Mouse (Mus musculus): Measurements from ENCODE around the gene Dydc1.
"Not testable (repeated sequence)": the region's sequence is repeated elsewhere in the genome, so short reads cannot be mapped to it uniquely, and the experiment has no call there.

The Dydc1 gene

DNA sequence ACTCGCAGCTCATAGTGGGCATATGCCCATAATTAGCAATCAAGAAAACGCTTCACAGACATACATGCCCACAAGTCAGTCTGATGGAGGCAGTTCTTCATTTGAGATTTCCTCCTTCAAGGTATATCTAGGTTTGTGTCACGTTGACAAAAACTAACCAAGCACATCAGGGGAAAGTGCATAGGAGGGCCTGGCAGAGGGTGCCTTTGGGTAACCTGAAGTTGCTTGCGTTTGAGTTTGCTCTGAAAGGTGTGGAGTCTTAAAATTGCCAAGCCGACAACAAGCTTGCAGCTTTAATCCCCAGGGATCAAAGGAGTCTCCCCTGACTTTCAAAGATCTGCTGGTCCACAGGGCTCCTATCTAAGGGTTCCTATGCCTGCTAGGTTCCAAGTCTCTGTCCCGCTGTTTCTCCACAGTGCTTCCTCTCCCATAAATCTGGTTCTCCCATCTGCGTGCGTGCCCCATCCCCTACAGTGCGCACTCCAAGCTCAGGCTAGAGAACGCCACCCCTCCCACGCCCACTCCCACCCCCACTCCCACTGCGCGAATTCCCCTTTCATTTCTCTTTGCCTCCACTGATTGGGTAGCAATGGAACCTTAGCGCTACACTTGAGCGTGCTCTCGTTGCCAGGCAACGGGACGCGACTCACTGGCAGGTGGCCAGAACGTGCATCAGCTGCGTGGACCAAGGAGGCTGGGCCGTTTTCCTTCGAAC lies at the start of gene Dydc1:
Dydc1 (plus strand) TSS at position 683 of the 715 bp plus-strand sequence.
- DNase-seq = peak; percentile 3 to 12

DNA sequence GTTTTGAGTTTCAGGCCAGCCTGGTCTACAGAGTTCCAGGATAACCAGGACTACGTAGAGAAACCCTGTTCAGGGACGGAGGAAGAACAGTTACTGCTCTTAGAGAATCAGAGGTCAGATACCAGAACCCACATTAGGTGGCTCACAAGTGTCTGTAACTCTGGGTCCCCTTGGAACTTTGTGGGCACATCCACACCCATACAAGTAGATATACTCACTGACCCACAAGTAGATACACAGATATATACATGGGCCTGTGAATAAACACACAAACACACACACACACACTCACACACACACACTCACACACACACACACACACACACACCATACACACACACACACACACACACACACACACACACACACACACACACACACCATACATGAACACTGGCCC lies 47.6 kb upstream of the Dydc1 start:
- DNase-seq = no peak

DNA sequence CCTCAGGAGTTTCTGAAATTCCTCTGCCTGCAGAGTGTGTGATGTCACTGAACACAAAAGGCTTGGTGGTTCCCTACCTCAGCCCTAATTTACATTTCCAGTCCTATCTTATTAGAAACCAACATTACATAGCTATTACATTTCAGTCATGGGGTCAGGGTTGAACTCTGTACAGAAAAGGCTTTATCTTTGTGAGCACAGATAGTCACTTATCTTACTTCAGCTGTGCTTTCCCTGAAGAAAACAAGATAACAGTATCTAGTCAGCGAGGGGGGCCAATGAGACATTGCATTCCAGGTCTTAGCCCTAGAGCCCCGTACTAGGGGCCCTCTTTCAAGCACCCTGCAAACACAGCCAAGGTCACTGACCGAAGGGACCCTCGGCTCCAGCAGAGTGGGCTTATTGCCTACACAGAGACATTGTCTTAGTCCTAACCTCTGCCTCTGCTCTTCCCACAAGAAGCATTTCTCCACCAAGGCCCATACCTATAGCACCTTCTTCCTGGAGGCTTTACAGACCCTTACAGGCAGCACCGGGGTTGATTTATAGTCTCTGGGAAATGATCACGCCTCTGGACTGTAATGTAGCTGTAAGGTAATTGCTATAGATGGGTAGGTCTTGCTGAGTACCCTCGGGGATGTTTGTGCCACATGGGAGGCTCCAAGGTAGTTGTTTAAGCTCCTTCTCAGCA lies 47.0 kb upstream of the Dydc1 start:
- DNase-seq = no peak

DNA sequence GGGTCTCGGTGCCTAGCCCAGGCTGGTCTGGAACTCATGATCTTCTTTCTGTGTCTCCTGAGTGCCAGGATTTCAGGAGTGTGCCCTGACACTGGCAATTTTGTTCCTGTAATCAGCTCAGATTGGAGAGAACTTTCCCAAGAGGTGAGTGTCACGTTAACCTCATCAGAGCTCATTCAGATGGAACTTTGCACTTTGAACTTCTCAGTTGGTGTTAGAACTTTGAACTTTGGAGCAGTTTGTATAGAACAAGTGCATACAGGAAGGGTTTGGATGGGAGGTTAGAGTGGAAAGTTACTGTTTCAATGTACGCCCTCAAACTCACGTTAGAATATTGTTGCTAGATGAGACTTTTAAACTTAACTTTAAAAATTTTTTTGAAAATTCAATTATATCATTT lies 43.4 kb upstream of the Dydc1 start:
- DNase-seq = no peak

DNA sequence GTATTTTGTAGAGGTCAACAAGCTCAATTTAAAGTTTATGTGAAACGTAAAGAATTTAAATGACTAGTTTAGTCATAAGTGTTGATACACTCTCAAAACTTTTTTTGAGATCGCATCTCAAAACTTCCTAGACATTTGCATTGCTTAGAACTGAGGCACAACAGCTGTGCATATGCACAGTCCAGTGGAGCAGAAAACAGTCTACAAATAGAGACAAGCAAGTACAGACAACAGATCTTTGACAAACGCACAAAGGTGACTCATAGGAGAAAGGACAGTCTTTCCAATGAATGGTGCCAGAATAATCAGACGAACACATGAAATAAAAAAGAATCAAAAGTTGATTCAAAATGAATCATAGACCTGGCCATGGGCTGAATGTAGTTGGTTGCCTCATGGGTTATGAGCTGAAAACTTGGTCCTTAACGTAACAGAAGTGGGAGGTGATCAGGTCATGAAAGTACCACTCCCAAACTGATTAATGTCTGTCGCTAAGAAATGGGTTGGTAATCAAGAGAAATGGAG lies 41.7 kb upstream of the Dydc1 start:
- no peak for DNase-seq

DNA sequence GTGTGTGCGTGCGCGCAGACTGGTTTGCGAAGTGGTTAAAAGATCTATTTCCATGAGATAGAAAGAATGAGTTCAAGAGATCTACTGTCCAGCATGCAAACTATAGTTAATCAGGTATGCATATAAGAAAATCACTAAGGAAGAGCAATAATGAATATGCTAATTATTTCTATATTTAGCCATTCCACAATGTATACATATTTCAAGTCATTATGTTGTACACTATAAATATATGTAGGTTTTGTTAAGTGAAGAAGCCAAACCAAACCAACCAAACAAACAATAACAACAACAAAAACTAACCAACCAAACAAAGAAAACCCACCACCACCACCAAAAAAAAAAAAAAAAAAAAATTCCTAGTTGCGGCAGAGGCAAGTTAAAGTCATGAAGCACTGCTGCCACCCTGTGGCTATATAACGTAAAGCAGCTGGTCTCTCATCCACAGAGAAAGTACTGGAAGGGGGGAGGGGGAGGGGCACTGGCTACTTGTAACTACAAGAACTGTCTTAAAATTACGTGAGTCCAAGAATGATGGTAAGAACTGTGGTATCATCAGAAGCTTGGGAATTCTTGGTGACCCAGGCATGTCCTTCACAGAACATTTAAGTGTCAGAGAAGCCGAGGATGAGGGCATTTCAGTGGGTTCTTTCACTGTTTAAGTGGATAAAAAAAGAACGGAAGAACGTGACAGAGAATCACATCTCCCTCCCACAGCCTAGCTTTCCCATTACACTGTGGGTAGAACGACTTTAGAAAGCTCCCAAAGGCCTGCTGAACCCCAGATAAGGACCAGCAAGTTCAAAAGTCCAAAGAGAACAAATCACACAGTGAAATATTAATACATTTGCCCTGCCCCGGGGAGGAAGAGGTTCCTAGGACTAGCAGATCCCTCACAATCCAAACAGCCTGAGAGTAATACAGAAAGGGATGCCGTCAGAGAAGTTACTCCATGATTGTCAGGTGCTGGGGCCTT lies 39.3 kb upstream of the Dydc1 start:
- peak; percentile 64 to 65 for DNase-seq

DNA sequence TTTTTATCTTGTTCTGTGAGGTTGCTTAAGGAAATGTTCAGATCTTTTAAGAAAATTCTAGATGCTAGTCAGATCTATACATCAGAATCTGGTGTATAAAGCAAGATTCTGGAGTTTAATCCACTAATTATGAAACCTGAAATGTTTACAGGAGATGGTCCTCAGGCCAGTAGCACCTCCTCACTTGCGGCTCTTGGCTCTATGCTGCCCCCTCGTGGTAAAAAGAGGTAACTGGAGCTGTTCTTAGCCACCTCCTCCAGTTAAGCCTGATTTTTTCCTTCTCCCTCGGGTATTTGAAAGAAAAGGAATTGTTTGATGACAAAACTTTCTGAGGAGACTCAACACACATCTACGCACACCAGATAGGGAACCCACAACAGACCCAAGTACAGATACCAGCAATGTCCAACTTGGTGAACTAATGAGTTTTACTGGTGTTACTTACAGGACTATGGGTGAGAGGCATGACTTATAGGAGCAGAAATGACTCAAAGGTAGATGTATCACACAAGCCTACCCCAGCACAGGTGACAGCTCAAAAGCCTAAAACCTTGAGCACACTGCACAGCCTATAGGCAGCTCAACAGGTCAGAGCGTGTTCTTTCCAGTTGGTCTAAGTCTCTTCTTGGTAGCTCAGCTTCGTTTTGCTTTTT lies 37.4 kb upstream of the Dydc1 start:
- peak; percentile 26 to 46 for DNase-seq

DNA sequence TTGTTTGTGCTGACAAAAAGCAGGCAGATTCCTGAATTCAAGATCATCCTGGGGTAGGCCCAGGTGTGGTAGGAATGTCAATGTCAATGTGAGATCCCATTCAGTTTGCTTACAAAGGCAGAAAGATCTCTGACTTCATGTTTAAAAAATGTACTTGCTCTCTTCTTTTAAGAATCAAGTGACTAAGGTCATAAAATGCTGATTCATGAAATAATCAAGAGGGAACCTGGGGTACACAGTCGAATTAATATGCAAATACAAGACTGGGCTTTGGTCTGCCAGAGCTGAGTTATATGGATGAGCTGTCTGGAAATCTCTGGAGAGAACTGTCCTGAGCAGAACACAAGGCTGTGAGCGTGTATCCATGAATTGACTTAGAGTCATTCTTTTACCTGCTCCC lies 25.3 kb upstream of the Dydc1 start:
- DNase-seq = no peak

DNA sequence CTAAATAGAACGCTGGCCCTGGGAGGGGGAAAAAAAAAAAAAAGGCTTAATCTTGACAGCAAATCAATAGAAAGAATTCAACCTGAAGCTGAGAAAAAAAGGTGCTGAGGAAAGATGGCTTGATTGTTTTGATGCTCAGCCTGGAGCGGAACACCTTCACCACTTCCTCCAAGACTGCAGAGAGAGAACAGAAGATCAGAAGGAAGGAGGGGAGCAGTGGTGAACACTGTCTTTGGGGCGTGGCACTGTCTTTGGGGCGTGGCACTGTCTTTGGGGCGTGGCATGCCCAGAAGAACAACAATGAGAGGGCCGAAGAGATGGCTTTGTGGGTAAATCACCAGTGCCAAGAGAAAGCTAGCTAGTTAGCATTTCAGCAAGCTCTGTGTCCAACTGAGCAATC lies 22.2 kb upstream of the Dydc1 start:
- peak; percentile 7 to 26 for DNase-seq

DNA sequence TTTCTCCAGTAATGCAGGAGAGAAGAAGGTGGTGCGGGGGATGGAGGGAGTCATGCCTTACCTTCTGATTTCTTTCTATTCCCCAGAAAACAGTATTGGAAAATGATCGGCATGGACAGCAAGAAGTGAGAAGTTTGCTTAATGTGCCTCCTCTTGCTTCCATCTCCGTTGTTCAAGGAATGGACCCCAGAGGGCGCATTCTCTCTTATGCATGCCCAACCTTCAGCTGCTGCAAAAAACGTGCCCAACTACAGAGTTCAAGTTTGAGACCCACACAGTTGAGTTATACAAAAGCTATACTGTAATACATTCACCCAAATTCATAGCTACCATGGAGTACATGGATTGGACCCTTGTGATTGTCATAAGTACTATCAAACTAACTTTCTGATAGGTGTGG lies 20.2 kb upstream of the Dydc1 start:
- DNase-seq = peak in 1 of 2 experiments; percentile 5

DNA sequence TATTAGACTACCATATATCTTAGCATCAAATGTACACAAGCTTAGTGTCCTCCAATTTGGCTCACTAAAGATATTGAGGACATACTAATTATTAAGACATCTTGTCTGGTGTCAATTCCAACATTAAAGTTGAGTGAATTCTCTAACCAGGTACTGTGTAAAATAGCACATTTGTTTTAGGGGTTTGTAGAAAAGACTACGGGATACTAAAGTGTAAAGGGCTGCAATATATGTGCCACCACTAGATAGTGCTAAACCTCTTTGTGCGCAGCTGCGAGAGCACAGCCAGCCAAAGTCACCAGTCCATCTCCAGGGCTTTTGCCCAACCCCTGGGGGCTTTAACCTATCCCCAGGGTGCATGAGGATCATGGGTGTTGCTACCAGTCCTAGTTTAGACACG lies 19.5 kb upstream of the Dydc1 start:
- DNase-seq = not testable (repeated sequence)

DNA sequence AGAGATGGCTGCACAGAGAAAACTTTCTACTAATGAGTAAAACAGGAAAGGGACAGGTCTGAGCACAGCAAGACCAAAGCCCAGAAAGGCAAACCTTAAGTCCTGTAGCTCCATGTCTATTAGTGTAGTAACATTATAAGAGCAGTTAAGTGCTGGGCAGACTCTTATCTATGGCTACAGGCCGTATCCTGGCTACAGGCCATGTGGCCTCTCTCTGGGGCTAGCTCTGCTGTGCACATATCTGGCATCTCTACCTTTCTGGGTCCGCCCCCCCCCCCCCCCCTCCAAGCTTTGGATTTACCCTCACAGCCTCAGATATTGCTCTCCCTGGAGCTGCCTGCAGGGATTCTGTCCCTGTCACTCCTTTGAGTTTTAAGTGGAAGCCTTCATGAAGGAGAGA lies 7.5 kb upstream of the Dydc1 start:
- no peak for DNase-seq

DNA sequence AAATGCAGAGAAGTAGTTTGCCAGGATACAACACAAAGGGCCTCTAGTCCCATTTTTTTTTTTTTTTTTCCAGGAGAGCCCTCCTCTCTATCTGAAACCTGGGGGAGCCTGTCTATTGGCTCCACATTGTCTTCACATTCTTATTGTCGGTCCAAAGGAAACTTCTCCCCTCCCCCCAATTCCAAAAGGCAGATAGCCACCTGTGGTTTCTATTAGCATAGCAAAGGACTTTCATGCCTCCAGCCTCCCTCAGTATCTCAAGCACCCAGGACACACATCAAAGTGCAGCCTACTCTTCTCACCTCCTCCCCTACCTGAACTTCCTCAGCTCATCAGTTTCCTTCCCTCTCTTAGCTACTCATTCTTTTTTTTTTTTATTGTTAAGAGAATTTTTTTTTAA lies 6.3 kb upstream of the Dydc1 start:
- no peak for DNase-seq

DNA sequence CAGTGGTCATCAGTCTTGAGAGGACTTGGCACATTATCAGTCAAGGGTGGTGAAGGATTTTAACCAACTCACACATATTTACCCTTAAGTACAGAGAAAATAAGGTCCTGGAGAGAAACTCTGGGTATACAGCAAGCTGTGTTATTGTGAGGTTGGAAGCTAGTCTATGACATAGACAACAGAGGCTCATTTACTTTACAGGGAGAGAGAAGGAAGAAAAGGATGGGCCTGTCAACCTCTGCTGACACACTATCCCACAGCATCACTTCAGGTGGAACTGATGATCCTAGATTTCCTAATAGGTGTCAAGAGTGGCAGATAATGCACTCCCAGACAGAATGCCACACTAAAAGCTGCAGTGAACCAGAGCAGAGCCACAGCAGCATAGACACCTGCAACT lies 3.6 kb upstream of the Dydc1 start, which contains the start of gene Dydc2:
Dydc2 (minus strand) TSS at position 101 of the 400 bp plus-strand sequence.
- DNase-seq = no peak

DNA sequence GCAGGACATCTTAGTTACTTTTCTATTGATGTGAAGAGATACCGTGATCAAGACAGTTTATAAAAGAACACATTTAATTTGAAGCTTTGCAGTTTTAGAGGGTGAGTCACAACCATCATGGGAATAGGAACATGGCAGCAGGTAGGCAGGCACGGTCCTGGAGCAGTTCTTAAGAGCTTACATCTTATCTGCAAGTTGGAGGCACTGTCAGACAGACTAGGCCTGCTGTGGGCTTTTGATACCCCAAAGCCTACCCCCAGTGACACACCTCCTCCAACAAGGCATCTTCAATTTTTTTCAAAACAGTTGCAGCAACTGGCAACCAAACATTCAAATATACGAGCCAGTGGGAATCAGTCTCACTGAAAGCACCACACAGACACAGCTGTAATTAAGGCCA lies 2.4 kb upstream of the Dydc1 start:
- no peak for DNase-seq

DNA sequence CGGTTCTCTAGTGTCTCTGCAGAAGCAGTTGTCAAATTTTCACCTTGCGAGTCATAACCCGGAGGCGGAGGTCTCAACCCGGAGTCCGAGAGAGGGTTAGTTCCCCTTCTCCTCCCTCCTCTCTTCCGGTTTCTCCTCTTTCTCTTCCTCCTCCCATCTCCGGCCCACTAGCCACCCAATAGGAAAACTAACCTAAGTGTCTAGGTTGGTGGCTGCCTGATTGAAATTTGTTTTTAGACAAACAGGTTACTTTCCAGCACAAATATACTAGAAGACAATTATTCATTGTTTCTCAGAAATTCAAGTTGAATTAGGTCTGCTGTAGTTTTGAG lies 199 bp downstream of the Dydc1 start:
- no peak for DNase-seq

DNA sequence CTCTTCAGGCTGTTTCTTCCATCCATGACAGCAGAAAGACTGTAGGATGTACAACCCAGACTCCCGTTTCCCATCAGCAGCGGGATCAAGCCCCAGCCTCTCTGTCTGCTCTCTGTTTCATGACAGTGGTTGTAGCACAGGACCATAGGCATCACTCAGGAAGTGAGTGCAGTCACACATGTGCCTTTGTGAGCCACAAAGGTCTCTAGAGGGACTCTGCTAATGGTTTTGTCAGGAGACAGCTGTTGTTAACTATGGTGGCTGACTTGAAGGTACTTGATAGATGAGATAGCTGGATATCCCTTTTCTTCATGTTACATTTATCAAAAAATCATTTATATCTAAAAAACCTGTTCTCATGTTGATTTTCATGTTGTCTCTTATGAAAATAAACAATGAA lies 9.7 kb downstream of the Dydc1 start:
- no peak for DNase-seq

DNA sequence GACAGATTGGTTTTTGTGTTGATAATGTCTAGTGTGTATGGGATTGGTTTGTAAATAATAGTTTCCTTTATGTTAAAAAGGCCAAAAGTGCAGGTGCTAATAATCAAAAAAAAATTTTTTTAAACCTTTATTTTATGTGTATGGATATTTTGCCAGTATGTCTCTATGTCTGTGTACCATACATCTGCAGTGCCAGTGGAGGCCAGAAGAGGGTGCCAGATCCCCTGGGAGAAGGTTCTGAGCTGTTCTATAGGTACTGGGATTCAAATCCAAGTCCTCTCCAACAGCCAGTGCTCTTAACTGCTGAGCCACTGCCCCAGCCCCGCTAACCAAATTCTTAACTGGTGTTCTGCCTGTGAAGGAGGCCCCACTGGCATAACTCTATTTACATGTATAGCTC lies 14.8 kb downstream of the Dydc1 start:
- peak; percentile 7 to 8 for DNase-seq

DNA sequence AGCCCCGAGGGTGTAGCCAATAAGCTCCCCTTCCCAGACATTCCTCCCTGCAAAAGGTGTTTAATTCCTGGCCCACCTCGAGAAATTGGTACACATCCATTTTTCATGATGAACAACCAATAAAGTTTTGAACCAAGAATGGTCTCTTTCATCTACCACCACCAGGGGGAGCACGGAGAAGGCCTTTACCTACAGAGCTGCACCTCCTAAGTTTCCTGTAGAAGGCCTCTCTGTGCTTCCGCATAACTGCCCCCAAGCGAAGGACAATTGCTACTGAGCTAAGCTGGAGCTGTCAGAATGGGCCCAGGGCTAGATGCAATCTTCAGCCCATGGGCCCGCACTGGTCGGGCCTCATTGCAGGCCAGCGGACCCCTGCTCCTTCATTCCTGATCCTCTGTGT lies 18.1 kb downstream of the Dydc1 start:
- no peak for DNase-seq

DNA sequence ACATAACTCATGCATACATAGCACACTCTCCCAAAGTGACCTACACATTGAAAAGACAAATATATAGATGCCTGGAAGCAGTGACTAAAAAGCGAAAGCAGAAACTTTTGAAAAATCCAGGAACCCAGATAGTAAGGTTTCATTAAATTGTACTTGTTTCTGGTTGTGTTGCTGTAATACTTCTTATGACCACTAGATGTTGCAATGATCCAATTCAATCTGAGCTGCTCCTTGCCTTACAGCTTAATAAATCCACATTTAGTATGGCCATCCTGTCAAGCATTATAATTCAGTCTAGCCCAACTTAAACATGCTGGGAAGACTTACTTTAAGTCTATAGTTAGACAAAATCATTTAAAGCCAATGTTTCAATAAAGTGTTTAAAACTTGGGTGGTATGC lies 21.4 kb downstream of the Dydc1 start:
- DNase-seq = no peak

DNA sequence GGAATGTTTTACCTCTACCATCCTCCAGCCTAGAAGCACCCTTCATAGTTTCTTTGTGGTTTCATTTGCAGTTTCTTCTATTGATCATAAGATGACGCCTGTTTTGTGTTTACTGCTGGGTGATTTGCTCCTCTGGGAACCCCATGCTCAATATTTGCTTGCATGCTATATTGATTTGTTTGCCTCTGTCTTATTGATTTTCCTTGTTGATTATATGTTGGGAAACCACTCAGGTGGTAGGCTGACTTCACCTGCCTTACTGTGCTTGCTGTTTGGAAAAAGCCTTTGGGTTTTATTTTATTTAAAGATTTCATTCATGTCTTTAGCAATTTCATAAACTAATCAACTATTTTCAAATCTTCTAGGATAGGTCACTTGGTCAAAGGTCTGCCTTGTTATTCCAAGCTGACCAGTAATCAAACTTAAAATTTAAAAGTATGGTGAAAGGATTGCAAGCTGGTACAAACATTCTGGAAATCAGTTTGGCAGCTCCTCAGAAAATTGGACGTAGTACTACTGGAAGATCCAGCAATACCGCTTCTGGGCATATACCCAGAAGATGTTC lies 23.7 kb downstream of the Dydc1 start:
- no peak for DNase-seq

DNA sequence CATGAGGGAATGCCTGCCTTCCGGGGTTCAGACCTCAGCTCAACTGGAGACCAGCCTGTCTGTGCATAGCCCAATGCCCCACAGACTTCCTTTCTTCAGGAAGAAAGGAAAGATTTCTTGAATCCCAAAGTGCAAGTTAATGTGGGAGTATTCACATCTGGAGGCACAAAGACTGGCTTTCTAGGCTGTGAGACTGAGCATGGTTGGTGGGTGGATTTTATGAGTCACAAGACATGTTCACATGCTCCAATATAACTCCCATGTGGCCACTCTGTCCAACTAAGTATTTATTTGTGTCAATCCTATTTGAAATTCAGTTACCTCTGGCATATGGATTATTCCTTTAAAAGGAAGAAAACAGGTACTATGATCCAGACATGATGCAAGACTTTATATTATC lies 26.0 kb downstream of the Dydc1 start:
- no peak for DNase-seq
